Mouse (Mus musculus): ENCODE data around the gene Irf3. TPM values are rescaled to one million over a fixed set of nuclear protein-coding genes. Genes with fewer than 3 reads are reported as not detected.
A peak's percentile ranks its signal among the peaks of the same experiment; 100 is the strongest.

The Irf3 gene
- polyA plus RNA-seq, 1 experiment: 165 TPM

DNA sequence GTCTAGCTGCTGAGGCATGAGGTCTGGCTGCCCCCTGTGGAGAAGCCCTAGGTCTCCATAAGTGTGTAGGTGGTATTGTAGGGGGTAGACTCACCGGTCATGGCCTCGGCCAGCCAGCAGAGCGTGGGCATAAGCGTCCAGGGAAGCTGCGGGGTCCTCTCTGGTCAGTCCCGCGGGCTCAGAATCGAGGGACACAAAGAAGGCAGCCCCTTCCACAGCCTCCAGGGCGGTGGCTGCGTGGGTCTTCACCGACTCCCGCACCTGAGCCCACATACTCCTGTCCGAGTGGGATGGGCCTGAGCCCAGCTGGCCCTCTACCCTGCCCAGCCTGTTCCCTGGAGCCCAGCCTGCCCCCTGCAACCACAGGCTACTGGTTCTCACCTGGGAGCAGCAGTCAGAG is 32.5 kb upstream of the Irf3 start:
- WGBS: 89% methylated on average over 13 of the region's 13 CpGs
- H3K27ac ChIP-seq (ENCODE audit: control insufficient read depth, insufficient read depth, low read depth, low read length, poor library complexity): no peak overlapping the region
- peaks cover under 1% of the 10 kb centered on the region; the same call in 1 of the 2 replicates for H3K4me1 ChIP-seq (ENCODE audit: control insufficient read depth, insufficient read depth, low read length)
- H3K4me3 ChIP-seq (replicated peaks; ENCODE audit: control insufficient read depth, low read depth, low read length): no peak overlapping the region
- TF ChIP-seq CTCF (IDR thresholded peaks at IDR 0.05; ENCODE audit: control insufficient read depth, insufficient read depth, low read length): no peak

DNA sequence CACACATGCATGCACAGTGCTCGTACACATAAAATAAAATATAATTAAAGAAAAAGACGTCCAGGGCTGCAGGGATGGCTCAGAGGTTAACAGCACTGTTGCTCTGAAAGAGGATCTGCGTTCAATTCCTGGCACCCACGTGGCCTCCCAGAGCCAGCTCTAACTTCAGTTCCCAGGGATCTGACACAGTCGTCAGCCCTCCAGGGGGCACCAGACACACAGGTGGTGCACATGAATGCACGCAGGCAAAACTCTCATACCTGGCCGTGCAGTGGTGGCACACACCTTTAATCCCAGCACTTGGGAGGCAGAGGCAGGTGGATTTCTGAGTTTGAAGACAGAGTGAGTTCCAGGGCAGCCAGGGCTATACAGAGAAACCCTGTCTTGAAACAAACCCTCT is 31.5 kb upstream of the Irf3 start:
- Histone ChIP-seq H3K4me1 (ENCODE audit: control insufficient read depth, insufficient read depth, low read length) (peaks cover 1% of the 10 kb centered on the region; the same call in 1 of the 2 replicates), H3K4me3 (replicated peaks; ENCODE audit: control insufficient read depth, low read depth, low read length) (no peak overlapping the region), H3K27ac (ENCODE audit: control insufficient read depth, insufficient read depth, low read depth, low read length, poor library complexity) (no peak overlapping the region)
- peak; percentile 28; the same call in 1 of the 2 replicates for TF ChIP-seq CTCF (IDR thresholded peaks at IDR 0.05; ENCODE audit: control insufficient read depth, insufficient read depth, low read length)
- TF ChIP-seq POLR2A (IDR thresholded peaks at IDR 0.05; ENCODE audit: borderline replicate concordance, control insufficient read depth, low read depth, low read length): no peak
- WGBS: 53% methylated on average over 7 of the region's 7 CpGs

DNA sequence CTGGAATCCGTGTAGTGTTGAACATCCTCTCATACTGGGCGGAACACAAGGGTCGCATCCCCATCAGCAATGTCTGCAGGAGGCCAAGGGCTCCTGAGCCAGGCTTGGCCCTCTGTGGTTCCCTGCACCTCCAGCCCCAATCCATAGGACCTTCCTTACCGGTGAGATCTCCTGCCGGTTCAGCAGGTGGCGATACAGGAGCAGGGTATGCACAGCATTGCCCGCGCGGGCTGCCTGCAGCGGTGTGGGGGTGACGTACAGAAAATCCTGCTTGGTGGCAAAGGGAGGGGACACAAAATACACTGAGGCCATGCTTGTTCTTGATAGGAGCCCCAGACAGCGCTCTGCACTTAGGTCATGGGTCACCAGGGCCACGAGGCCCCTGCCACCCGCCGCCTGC is 30.8 kb upstream of the Irf3 start:
- no peak overlapping the region for H3K27ac ChIP-seq (ENCODE audit: control insufficient read depth, insufficient read depth, low read depth, low read length, poor library complexity)
- WGBS: 80% methylated on average over 15 of the region's 15 CpGs
- no peak for TF ChIP-seq CTCF (IDR thresholded peaks at IDR 0.05; ENCODE audit: control insufficient read depth, insufficient read depth, low read length)
- no peak for TF ChIP-seq POLR2A (IDR thresholded peaks at IDR 0.05; ENCODE audit: borderline replicate concordance, control insufficient read depth, low read depth, low read length)

GRCm38 (mm10) chr7:44970231-44970691 is 27.2 kb upstream of the Irf3 start:
- Histone ChIP-seq H3K4me3 (replicated peaks; ENCODE audit: control insufficient read depth, low read depth, low read length) (peak overlapping the region; percentile 60), H3K4me1 (ENCODE audit: control insufficient read depth, insufficient read depth, low read length) (peaks cover 1% of the 10 kb centered on the region; the same call in 1 of the 2 replicates)

More for the DNA sequence above, 30.8 kb upstream of the Irf3 start:
- Histone ChIP-seq H3K4me1 (ENCODE audit: control insufficient read depth, insufficient read depth, low read length) (peaks cover 1% of the 10 kb centered on the region; the same call in 1 of the 2 replicates), H3K4me3 (replicated peaks; ENCODE audit: control insufficient read depth, low read depth, low read length) (no peak overlapping the region)

GRCm38 (mm10) chr7:44971142-44971541 is 26.3 kb upstream of the Irf3 start:
- peaks cover 1% of the 10 kb centered on the region; the same call in 1 of the 2 replicates for H3K4me1 ChIP-seq (ENCODE audit: control insufficient read depth, insufficient read depth, low read length)
- H3K27ac ChIP-seq (ENCODE audit: control insufficient read depth, insufficient read depth, low read depth, low read length, poor library complexity): no peak overlapping the region
- H3K4me3 ChIP-seq (replicated peaks; ENCODE audit: control insufficient read depth, low read depth, low read length): no peak overlapping the region
- TF ChIP-seq POLR2A (IDR thresholded peaks at IDR 0.05; ENCODE audit: borderline replicate concordance, control insufficient read depth, low read depth, low read length) (no peak), CTCF (IDR thresholded peaks at IDR 0.05; ENCODE audit: control insufficient read depth, insufficient read depth, low read length) (no peak)
- 65% methylated on average over 7 of the region's 7 CpGs for WGBS

More at GRCm38 (mm10) chr7:44970231-44970691, 27.2 kb upstream of the Irf3 start:
- TF ChIP-seq CTCF (IDR thresholded peaks at IDR 0.05; ENCODE audit: control insufficient read depth, insufficient read depth, low read length) (no peak), POLR2A (IDR thresholded peaks at IDR 0.05; ENCODE audit: borderline replicate concordance, control insufficient read depth, low read depth, low read length) (no peak)
- H3K27ac ChIP-seq (ENCODE audit: control insufficient read depth, insufficient read depth, low read depth, low read length, poor library complexity): no peak overlapping the region
- under 1% methylated on average over 36 of the region's 36 CpGs for WGBS

- no peak for TF ChIP-seq CTCF (IDR thresholded peaks at IDR 0.05; ENCODE audit: control insufficient read depth, insufficient read depth, low read length)
- TF ChIP-seq POLR2A (IDR thresholded peaks at IDR 0.05; ENCODE audit: borderline replicate concordance, control insufficient read depth, low read depth, low read length): no peak
- Histone ChIP-seq H3K4me1 (ENCODE audit: control insufficient read depth, insufficient read depth, low read length) (peaks cover 1% of the 10 kb centered on the region; the same call in 1 of the 2 replicates), H3K4me3 (replicated peaks; ENCODE audit: control insufficient read depth, low read depth, low read length) (no peak overlapping the region), H3K27ac (ENCODE audit: control insufficient read depth, insufficient read depth, low read depth, low read length, poor library complexity) (no peak overlapping the region)
- WGBS: 69% methylated on average over 14 of the region's 14 CpGs
Observed at GRCm38 (mm10) chr7:44973415-44974130, 23.9 kb upstream of the Irf3 start.

DNA sequence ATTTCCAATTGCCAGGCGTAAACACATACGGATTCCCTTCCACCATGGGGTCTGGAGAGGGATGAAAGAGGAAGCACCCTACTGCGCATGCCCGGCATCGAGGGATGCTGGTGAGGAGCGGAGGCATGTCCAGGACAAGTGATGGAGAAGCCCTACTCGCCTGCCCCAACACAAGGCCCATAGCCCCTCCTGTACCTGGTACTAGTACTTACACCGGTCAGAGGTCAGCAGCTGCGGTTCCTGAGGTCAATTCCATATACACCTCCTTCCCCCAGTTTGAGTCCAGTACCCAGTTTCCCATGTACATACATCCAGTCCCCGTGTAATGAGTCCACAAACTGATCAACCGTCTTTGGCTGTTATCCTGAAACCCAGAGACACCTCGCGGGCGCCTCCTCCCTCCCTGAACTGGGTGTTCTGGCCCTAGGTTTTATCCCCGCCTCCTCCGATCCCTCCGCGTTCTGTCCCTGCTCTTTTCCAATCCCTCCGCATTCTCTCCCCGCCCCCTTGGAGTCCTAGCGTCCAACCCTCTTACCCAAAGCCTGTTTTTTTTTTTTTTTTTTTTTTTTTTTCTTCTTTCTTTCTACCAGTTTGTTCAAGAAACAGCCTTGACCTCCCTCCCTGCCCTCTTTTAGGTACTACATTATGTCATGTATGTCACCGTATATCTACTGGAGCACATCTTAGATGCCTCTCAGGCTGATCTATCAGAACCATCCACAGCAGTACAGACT is 22.9 kb upstream of the Irf3 start, which contains the start of gene Cpt1c:
Gene Cpt1c, minus strand, starts transcription at position 469 of the 734 bp plus-strand sequence.
- 10% methylated on average over 22 of the region's 22 CpGs for WGBS
- TF ChIP-seq CTCF (IDR thresholded peaks at IDR 0.05; ENCODE audit: control insufficient read depth, insufficient read depth, low read length) (no peak), POLR2A (IDR thresholded peaks at IDR 0.05; ENCODE audit: borderline replicate concordance, control insufficient read depth, low read depth, low read length) (no peak)
- Histone ChIP-seq H3K4me3 (replicated peaks; ENCODE audit: control insufficient read depth, low read depth, low read length) (peak within 1 kb of the TSS; percentile 37), H3K4me1 (ENCODE audit: control insufficient read depth, insufficient read depth, low read length) (peaks cover 1% of the 10 kb centered on the region; the same call in 1 of the 2 replicates), H3K27ac (ENCODE audit: control insufficient read depth, insufficient read depth, low read depth, low read length, poor library complexity) (peak within 1 kb of the TSS; percentile 18)

DNA sequence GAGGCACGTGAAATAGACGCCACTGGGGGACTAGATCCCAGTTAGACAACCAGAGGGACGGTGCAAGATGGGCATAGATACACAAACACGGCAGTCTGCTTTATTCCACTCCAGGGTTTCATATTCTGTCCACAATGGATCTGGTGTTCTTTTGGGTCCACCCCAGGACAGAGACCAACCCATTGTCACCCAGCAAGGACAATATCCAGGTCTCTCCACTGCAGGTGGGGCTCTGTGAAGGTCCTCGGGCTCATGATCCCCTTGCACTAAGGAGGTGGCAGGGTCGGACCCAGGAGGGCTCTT is 22.4 kb upstream of the Irf3 start:
- WGBS: 48% methylated on average over 6 of the region's 6 CpGs
- Histone ChIP-seq H3K4me1 (ENCODE audit: control insufficient read depth, insufficient read depth, low read length) (peaks cover 1% of the 10 kb centered on the region; the same call in 1 of the 2 replicates), H3K27ac (ENCODE audit: control insufficient read depth, insufficient read depth, low read depth, low read length, poor library complexity) (no peak overlapping the region), H3K4me3 (replicated peaks; ENCODE audit: control insufficient read depth, low read depth, low read length) (no peak overlapping the region)
- TF ChIP-seq POLR2A (IDR thresholded peaks at IDR 0.05; ENCODE audit: borderline replicate concordance, control insufficient read depth, low read depth, low read length) (no peak), CTCF (IDR thresholded peaks at IDR 0.05; ENCODE audit: control insufficient read depth, insufficient read depth, low read length) (no peak)

All from bone marrow, adult 2 months (tissue).